Mouse (Mus musculus) adrenal gland, adult 8-10 months (tissue): ENCODE measurements around the gene Drosha. TPM values are rescaled to one million over a fixed set of nuclear protein-coding genes. Genes with fewer than 3 reads are reported as not detected.
"Not testable (repeated sequence)": the region's sequence is repeated elsewhere in the genome, so short reads cannot be mapped to it uniquely, and the experiment has no call there.

Experiments used
- DNase-seq: peaks from one replicate; pipeline ENCODE4 v3.0.0; 2022
- total RNA-seq, 4 experiments: library from RNA; stranded (reverse); gene quantifications; 2 replicates each; pipeline ENCODE4 v1.2.4; 2022

The Drosha gene
- 10 to 100 TPM; 32.0 to 40.5 (median 38.7) TPM for total RNA-seq

GRCm38 (mm10) chr15:12824197-12824952 is at the start of gene Drosha, which contains the start of gene 6030458C11Rik:
Drosha (plus strand) TSS chr15:12824815.
6030458C11Rik (minus strand) TSS chr15:12824649.
- peak; percentile 98 for DNase-seq

- no peak for DNase-seq
These were observed 43.3 kb upstream of the Drosha start for GRCm38 (mm10) chr15:12781296-12781695.

- no peak for DNase-seq
These were observed 42.8 kb upstream of the Drosha start for GRCm38 (mm10) chr15:12781729-12782326.

- no peak for DNase-seq
These were observed 36.1 kb upstream of the Drosha start for GRCm38 (mm10) chr15:12788536-12788935.

- DNase-seq: no peak
These were observed 35.2 kb upstream of the Drosha start for GRCm38 (mm10) chr15:12789406-12789867.

- DNase-seq: no peak
These were observed 30.3 kb upstream of the Drosha start for GRCm38 (mm10) chr15:12794311-12794710.

GRCm38 (mm10) chr15:12795457-12795894 is 29.1 kb upstream of the Drosha start:
- DNase-seq: no peak

- DNase-seq: no peak
These were observed 28.6 kb upstream of the Drosha start for GRCm38 (mm10) chr15:12795909-12796470.

- no peak for DNase-seq
These were observed 26.6 kb upstream of the Drosha start for GRCm38 (mm10) chr15:12798043-12798442.

GRCm38 (mm10) chr15:12800405-12801141 is 24.0 kb upstream of the Drosha start:
- no peak for DNase-seq

- not testable (repeated sequence) for DNase-seq
These were observed 23.5 kb upstream of the Drosha start for GRCm38 (mm10) chr15:12801142-12801506.

- no peak for DNase-seq
These were observed 19.5 kb upstream of the Drosha start for GRCm38 (mm10) chr15:12805071-12805470.

GRCm38 (mm10) chr15:12807088-12807487 is 17.5 kb upstream of the Drosha start:
- no peak for DNase-seq

GRCm38 (mm10) chr15:12809305-12809704 is 15.3 kb upstream of the Drosha start:
- DNase-seq: no peak

- DNase-seq: no peak
These were observed 12.0 kb upstream of the Drosha start for GRCm38 (mm10) chr15:12812646-12813045.

GRCm38 (mm10) chr15:12817592-12817991 is 7.0 kb upstream of the Drosha start:
- DNase-seq: no peak

GRCm38 (mm10) chr15:12822416-12823395 is 1.9 kb upstream of the Drosha start:
- DNase-seq: no peak

GRCm38 (mm10) chr15:12823455-12824119 is 1.0 kb upstream of the Drosha start:
- DNase-seq: no peak

- no peak for DNase-seq
These were observed 350 bp downstream of the Drosha start for GRCm38 (mm10) chr15:12824965-12825364.

GRCm38 (mm10) chr15:12825408-12825807 is 793 bp downstream of the Drosha start:
- no peak for DNase-seq

GRCm38 (mm10) chr15:12829878-12830277 is 5.3 kb downstream of the Drosha start:
- no peak for DNase-seq
